Mouse (Mus musculus) embryonic fibroblast, embryonic 13.5 days (primary cell): ENCODE measurements at regions not wholly inside any gene's neighbourhood (a gene's known extent, or its start where the extent isn't known, plus 50 kb on each side); places are given as distances from the start of the nearest gene placed in this dataset.

ENCODE experiments used
- CTCF ChIP-seq: IDR thresholded peaks from 2 replicates; pipeline ENCODE4 v1.5.1; 2011; ENCODE audit warnings: mild to moderate bottlenecking, control low read depth, low read length, moderate library complexity, borderline replicate concordance; ENCODE audit not compliant: insufficient read depth
- POLR2A ChIP-seq: IDR thresholded peaks from 2 replicates; pipeline ENCODE4 v1.6.1; 2011; ENCODE audit warnings: low read depth, mild to moderate bottlenecking, control low read depth, low read length, moderate library complexity

- TF ChIP-seq POLR2A (no peak), CTCF (peak; percentile 39; the same call in 1 of the 2 replicates)
Measured at GRCm38 (mm10) chr11:91289194-91290123, 287.9 kb downstream of the Kif2b start.
